Mouse (Mus musculus): ENCODE data around the gene Gm884.

Gene Gm884

DNA sequence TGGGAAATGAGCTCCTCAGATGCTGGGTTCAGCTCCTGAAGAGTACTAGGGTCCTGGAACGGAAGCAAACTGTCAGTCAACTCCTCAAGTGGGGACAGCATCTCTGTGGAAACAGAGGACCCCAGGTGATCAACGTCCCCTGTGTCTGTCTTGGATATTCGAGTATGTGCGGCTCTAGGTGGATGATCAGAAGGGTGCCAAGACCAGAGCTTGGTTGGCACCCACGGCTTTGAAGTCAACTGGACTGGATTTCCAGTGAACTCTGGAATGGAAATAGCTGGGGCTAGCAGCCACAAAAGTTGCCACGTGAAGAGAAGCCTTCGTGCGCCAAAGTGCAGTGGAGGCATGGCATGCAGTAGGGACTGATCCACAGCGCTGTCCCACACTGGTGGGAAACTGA lies at the start of gene Gm884:
TSS of gene Gm884 (minus strand) at position 101 of the 400 bp plus-strand sequence.
- DNase-seq (ENCODE audit: low spot score in 2 of 2) = no peak

DNA sequence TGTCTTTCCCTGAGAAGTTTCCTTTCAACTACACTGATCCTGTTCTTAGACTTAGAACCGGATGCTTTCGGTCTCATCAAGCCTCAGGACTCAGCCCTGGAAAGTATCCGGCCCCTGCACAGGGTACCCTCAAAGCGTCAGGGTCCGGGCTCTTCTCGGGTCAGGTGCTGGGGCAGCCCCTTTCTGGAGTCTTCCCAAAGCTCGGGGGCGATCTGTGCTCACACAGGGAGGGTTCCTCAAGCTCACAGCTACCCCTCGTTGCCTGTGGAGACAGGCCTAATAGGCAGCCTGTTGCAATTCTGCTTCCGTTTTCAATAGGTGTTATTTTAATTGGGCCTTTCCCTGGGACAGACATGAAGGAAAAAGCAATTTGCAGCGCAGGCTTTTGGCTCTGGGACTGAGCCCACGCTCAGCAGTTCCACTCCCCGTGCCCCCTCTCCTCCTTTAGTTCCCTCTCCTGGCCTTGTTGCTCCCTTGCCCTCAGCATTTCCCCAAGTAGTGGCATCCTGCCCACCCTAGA lies 46.0 kb upstream of the Gm884 start:
- DNase-seq (ENCODE audit: low spot score in 2 of 2) = no peak

DNA sequence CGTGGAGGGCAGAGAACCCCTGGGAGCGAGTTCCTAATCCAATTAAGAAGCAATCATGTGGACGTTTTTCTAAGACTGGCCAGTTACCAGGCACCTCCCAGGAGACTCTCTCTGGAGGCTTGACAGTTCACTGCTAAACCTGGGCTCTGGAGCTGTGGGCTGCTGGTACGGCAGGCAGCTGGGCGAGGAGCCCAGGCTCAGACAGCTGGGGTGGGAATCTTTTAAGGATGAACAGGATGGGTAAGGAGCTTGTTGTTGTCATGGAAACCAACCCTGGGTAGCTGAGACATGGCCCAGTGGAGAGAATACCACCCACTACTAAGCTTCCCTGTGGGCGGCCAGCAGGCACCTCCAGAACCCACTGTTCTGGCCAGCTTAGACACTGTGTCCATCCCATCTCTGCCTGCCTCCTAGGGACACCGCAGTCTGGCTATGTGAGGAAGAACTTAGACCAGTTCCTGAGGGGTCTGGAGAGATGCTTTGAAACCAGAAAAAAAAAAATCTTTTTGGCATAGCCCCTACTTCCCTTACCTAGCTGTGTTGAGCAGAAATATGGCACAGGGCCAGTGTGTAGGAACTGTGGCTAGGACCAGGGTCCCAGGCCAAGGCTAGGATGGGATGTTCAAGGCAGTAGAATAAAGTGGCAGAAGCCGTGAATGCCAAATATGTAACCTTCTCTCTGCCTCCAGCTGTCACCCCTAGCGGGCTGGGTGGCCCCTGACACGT lies 45.4 kb upstream of the Gm884 start:
- DNase-seq (ENCODE audit: low spot score in 2 of 2) = no peak

DNA sequence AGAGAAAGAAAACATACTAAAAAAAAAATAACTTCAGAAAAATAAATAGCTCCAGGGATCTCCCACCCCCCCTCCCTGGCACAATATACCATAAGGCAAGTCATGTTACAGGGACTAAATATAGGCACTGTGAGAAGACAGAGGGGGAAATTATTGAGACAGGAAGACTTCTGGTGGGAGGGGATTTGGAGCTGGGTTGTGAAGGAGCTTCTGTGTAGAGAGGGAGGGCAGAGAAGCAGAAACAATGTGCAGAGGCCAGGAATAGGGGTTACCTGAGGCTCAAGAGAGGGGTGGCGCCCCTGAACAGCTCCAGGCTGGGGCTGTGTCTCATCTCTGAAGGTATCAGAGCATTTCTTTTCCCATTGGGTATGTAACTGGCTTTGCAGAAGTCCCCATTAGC lies 44.8 kb upstream of the Gm884 start:
- DNase-seq (ENCODE audit: low spot score in 2 of 2) = no peak

DNA sequence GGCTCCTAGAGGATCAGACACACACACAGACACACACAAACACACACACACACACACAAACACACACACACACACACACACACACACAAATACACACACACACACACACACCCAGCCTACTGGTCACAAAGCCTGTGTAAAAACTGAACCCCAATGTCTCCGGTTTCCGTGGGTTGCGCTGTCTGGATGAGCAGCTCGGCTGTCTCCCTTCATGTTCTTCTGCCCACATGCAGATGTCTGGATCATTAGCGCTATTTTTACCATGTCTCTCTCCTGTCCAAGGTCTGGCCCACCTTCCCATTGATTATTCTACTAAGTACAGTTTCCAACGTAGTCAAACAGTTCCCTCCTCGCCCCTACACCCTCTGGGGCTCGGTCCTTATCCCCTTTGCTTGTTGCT lies 42.2 kb upstream of the Gm884 start:
- DNase-seq (ENCODE audit: low spot score in 2 of 2) = no peak

DNA sequence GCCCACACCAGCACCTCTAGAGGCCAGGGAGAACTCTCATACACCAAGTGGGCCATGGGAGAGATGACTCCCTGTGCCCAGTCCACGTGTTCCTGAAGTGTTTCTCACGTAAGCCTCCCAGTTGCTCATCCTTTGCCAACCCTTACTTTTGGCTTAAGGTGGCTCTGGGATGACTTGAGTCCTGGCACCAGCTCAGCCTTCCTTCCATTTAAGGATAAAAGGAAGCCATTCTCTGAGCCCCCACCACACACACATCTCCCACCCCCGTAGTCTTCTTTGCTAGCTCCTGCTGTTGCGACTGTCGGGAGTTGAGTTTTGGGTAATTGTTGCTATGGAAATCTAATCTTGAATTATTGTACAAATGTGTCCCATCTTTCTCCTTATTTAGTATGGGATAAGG lies 41.6 kb upstream of the Gm884 start:
- no peak for DNase-seq (ENCODE audit: low spot score in 2 of 2)

DNA sequence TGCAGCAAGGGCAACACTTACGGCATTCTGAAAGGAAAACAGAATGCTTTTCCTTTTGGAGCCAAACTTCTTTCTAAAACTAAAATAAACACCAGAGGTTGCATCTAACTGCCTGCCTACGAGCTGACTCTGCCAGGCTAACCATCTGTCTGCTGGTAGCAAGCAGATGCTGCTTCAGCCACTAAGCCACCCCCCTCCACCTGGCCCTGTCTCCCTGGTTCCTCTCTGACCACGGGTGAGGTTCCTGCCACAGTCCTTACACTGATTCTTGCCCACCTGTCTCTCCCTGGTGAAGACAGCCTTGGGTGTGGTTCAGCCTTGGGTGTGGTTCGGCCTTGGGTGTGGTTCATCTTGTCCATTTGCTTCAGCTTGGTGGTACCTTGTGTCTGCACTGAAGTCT lies 40.9 kb upstream of the Gm884 start:
- DNase-seq (ENCODE audit: low spot score in 2 of 2) = no peak

DNA sequence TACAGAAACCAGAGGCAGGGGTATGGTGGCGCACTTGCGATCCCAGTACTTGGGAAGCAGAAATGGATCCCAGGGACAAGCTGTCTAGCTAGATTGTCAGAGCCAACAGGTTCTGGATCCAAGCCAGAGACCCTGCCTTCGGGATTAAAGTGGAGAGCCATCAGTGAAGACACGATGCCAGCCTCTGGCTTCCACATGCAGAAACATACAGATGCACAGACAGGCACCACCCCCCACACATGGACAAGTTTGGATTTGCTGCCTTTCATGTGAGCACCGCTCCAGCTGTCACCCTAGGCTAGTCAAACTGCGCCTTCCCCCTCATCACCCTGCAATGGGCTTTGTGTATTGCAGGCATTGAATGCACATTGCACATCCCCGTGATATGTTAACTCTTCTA lies 37.2 kb upstream of the Gm884 start:
- no peak for DNase-seq (ENCODE audit: low spot score in 2 of 2)

DNA sequence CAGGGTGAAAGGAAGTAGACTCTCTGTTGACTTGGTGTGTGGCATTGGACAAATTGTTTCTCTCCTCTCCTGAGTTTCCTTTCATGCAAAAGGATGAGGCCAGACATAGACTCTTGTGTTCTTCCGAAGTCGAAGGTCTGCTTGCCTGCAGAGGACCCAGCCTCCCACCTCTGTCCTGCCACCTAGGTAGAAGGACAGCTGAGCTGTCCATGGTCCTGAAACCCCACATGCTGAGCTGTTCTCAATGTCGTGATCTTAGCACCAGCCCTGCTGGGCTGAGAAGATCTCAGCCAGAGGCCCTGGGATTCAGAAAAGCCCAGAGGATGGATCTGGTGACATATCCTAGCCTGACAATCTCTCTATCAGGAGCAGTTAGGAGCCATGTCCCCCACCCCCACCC lies 35.6 kb upstream of the Gm884 start:
- no peak for DNase-seq (ENCODE audit: low spot score in 2 of 2)

DNA sequence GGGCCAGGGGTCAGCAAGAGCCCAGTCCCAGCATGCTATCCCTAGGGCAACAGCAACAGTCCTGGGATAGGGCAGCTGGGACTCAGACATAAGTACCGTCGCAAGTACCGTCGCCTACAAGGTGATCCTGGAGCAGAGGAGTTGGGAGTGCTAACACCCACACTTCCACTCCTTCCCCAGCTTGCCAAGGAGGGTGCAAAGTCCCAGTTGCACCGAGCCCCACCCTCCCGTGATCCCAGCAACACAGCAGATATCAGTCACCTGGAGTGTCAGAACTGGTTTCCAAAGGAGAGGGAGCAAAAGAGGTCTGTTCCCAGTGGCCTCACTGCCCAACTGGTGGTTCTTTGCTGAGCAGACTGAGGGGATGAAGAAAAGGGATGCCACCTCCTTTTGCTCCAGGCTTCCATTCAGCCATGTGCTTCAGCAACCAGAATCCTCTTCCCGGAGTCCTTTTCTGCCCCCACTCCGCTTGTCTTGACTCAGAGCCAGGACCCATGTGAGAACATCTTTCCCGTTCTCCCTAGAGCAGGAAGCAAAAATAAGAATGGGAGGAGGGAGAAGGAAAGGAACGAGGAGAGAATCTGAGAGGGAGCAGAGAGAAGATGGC lies 32.5 kb upstream of the Gm884 start:
- DNase-seq (ENCODE audit: low spot score in 2 of 2) = no peak

DNA sequence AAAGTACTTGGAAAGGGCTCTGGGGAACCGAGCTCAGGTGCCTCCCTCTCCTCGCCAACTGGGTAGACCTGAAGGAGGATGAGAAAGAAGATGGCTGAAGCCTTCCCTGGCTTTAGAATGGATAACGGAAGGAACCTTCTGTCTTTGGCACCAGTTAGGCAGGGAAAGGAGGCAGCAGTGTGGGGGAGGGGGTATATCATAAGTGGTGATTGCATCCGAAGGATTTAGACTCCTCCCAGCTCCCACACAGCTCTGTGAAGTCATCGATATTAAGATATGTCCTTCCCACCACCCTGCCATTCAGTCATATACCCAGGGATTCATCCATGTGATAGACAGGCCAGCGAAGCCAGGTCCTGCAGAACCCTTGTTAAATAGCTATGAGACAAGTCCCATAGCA lies 30.5 kb upstream of the Gm884 start:
- DNase-seq (ENCODE audit: low spot score in 2 of 2) = no peak

DNA sequence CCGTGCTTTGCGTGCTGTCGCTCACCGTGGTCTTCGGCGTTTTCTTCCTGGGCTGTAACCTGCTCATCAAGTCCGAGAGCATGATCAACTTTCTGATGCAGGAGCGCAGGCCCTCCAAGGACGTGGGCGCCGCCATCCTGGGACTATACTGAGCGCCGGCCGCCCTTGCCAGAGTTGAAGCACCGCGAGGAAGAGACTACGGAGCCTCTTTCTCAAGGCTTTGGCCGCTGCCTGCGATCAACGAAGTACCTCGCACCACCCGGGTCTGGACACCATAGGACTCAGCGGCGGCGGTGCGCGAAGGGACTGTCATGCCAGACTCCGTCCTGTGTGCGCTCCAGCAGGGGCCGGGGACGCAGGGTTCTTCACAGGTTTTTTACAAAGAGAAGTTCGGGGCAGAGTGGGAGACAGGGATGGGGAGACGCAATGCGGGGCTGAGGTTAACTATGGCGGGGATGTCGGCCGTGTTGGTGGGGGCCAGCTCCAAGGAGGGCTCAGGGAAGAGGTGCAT lies 29.1 kb upstream of the Gm884 start:
- no peak for DNase-seq (ENCODE audit: low spot score in 2 of 2)

DNA sequence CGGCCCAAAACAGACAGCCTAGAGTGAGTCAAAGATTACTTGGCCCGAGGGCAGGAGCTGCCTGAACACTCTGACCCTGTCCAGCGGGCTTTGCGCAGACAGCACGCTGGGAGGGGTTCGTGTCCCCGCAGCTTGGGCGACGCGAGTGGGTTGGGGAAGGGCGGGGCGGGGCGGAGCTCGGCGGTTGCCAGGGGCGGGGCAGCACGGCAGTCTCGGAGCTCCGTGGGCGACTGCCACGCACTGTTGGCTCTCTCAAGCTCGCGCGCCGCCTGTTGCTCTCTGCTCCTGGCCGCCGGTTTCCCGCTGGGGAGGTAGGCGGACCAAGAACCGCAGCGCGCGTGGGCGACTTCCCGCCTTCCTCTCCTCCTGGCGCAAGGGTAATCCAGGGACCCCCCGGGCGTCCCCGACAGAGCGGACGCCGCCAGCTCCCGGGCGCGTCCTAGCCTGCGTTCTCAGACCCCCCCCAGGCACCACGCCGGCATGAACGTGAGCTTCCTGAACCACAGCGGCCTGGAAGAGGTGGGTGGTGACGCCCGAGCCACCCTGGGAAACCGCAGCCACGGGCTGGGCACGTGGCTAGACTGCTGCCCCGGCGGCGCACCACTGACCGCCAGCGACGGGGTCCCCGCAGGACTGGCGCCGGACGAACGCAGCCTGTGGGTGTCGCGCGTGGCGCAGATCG lies 28.5 kb upstream of the Gm884 start, which contains the start of gene Rprml:
TSS of gene Rprml (plus strand) at position 270 of the 682 bp plus-strand sequence.
- no peak for DNase-seq (ENCODE audit: low spot score in 2 of 2)

DNA sequence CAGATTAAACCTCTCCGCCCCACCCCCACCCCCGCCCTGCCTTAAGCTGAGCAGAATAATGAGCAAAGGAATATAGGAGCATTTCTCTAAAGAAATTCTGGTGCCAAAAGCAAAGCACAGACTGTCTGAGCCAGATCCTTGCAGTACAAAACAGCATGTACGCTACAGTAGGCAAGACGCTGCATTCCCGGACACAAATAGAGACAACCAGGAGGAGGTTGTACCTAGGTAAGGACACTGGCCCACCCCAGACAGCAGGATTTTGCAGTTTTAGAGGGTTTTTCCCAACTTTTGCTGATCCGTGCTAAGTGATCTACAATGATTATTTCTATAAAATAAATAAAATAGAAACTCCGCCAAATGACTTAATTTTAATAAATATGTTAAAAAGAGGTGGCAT lies 27.7 kb upstream of the Gm884 start:
- DNase-seq (ENCODE audit: low spot score in 2 of 2) = no peak

DNA sequence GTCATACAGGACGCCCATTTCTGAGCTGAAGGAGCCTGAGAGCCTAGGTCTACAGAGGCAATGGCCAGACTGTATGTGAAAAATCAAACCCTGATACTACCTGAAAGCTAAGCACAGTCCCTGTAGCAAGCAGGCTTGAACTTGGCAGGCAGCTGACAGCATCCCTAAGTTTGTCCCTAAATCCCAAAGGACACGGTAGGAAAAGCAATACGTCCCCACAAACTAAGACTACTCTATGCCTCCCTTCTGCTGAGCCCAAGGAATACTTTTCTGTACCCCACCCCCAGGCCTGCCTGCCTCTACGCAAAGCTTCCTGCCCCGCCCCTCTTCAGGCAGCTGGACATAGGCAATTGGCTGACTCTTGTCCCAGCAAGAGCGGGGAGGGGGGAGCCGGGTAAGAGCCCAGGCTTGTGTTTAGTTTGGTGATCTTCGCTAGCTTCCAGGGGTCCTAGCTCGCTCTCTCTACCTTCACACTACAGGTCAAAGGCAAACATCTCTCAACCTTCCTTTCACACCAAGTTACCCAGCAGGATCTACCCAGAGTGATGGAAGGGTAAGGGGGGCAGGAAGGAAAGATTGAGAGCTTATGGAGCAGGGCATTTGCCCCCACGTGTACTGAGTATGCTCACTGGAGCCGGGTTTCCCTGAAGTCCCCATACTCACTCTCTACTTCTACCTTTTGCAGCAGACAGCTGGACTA lies 27.1 kb upstream of the Gm884 start:
- no peak for DNase-seq (ENCODE audit: low spot score in 2 of 2)

DNA sequence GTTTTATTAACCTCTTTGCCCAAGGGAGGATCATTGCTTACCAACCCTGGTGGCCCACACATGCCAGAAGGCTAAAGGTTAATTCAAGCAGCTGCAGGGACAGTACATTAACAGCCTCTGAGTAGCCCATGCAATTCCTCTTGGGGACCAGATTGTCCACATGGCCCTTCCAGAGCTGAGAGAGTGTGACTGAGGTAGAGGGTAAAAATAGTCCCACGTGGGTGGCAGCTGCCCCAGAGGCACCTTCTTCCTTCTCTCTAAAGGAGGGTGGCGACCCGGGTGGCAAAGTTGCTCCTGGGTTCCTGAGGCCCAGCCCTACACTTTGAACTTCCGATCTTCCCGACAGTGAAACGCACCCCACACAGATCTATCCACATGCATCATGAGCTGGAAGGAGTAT lies 25.4 kb upstream of the Gm884 start:
- DNase-seq (ENCODE audit: low spot score in 2 of 2) = no peak

DNA sequence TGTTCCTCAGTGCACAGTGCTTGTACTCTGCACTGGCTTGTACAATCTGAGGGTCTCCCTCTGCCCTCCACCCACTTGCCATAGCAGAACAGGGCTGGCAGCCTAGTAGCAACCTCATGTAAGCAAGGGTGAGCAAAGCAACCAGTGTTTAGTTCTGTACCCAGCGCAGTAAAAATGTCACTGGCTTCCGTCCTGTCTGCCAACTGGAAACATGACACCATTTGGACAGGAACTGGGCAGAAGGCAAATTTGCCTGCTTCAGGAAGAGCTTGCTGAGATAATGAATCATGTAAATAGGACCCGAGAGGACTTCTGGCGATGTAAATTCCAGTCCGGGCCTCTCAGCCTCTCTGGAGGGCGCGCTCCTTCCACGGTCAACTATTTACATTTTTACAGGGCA lies 24.8 kb upstream of the Gm884 start:
- DNase-seq (ENCODE audit: low spot score in 2 of 2) = no peak

DNA sequence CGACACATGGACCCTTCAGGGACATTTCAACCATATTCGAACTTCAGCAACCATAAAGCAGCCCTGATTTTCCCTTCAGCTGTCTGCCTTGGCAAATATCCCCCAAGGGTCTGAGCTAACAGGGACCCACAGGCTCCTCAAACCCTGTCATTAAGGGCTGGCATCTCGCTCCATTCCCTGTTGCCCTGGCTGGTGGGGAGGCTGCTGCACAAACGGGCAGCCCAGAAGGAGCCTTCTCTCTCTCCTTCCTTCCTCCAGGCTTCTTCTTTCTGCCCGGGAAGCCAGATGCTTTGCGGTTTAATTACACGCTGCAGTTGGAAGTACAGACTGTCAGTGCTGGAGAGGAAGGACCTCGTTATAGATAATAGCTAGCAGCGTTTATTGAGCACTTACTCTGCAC lies 22.3 kb upstream of the Gm884 start:
- DNase-seq (ENCODE audit: low spot score in 2 of 2) = no peak

DNA sequence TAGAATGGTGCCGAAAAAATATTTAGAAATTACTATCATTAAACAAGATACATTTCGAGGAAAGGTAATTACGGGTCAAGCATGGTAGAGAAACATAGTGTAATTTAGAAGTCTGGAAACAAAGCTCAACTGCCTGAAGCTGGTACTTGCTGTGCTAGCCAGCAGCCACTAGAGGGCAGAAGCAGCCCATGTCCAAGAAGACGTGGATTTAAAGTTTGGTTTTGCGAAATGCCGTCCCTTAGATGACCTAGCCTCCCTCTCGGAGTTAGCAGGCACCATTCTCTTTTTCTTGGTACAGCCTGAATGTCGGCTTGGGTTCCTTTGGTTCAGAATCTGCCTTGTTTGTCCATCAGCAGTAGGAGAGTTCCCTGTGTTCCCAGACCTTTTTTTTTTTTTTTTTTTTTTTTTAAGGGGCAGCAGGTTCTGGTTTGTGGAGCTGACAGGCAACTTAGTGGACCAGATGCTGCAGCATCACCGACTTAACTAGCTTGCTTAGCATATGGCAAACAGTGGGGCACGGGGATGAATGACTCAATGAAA lies 18.5 kb upstream of the Gm884 start:
- no peak for DNase-seq (ENCODE audit: low spot score in 2 of 2)

DNA sequence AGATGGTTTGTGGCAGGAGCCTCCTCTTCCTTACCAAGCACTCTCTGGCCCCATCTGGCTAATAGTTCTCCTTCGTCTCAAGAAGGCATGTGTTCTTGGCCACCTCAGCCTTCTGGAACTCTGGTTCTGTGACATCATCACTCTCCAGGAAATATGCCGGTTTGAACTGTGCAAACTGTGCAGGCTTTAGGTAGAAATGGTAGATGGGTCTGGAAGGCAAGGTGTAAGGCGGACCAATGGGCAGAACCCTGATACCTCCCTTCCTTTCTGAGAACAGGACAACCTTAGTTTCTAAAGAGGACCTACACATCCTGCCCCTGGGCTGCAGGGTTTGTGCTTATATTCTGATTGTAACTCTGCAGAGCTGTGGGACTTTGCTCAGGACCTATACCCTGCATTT lies 17.9 kb upstream of the Gm884 start, which contains the start of gene Lyzl6:
TSS of gene Lyzl6 (minus strand) at position 101 of the 400 bp plus-strand sequence.
- no peak for DNase-seq (ENCODE audit: low spot score in 2 of 2)

DNA sequence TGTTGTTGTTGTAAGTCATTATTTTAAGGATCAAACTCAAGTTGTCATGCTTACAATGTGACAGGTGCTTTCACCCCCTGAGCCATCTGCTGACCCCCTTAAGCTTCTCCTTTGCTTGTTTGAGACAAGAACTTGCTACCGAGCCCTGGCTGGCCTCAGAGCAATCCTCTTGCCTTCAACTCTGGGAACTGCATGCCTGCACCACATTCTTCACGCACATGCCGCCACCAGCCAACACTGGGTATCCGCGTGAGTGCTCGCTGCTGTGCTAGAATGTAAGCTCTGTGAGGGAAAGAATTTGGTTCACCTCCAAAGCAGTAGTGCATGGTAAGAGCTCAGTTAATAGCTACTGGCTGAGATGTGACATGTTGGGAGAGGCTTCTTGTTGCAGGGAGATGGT lies 15.3 kb upstream of the Gm884 start:
- no peak for DNase-seq (ENCODE audit: low spot score in 2 of 2)

DNA sequence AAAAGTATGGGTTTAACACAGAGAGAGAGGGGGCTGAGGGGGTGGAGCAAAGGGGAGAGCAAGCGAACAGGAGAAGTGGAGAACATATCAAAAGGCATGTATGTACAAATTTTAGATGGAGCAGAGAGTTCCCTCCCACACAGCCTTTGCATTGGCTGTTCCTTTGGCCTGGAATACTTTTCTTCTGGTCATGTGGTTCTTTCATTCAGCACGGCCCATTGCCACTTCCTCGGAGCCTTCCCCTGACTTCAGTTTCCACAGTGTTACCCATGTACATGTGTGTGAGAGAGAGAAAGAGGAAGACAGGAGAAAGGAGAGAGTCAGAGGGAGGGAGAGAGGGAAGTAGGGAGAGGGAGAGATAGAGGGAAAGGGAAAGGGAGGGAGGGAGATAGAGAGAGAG lies 14.5 kb upstream of the Gm884 start:
- no peak for DNase-seq (ENCODE audit: low spot score in 2 of 2)

Measured in spleen, postnatal 36 days (tissue).